Mouse (Mus musculus) forebrain, postnatal 0 days (tissue): ENCODE measurements at regions not wholly inside any gene's neighbourhood (a gene's known extent, or its start where the extent isn't known, plus 50 kb on each side); places are given as distances from the start of the nearest gene placed in this dataset.

ENCODE experiments used
- ATAC-seq: fragments of 200-750 bp; cut with Nextera tagmentation; 2 replicates; pipeline ENCODE4 v1.8.0; 2017; ENCODE audit warnings: mild to moderate bottlenecking, moderate library complexity
- DNase-seq: peaks from one replicate; pipeline ENCODE4 v3.0.0-alpha.2; 2015
- H3K27ac ChIP-seq: fragments of 300-500 bp; sonication (generic); 2 replicates; pipeline ENCODE4 v1.5.1; 2014; ENCODE audit warnings: low read depth, mild to moderate bottlenecking, antibody characterized with exemption, low read length, moderate library complexity, mixed read lengths
- H3K27me3 ChIP-seq: fragments of 300-500 bp; sonication (generic); 2 replicates; pipeline ENCODE4 v1.6.1; 2014; ENCODE audit warnings: mild to moderate bottlenecking, low read length, mixed read lengths; ENCODE audit not compliant: insufficient read depth
- H3K36me3 ChIP-seq: fragments of 300-500 bp; sonication (generic); 2 replicates; pipeline ENCODE4 v1.6.1; 2014; ENCODE audit warnings: mild to moderate bottlenecking, moderate library complexity; ENCODE audit not compliant: insufficient read depth
- H3K4me1 ChIP-seq: fragments of 300-500 bp; sonication (generic); 2 replicates; pipeline ENCODE4 v1.6.1; 2014; ENCODE audit warnings: antibody characterized with exemption; ENCODE audit not compliant: insufficient read depth
- H3K4me2 ChIP-seq: fragments of 300-500 bp; sonication (generic); 2 replicates; pipeline ENCODE4 v1.6.1; 2014; ENCODE audit warnings: low read depth, mild to moderate bottlenecking, moderate library complexity
- H3K4me3 ChIP-seq: fragments of 300-500 bp; sonication (generic); 2 replicates; pipeline ENCODE4 v1.5.1; 2014; ENCODE audit warnings: low read depth, low read length, mixed read lengths
- H3K9ac ChIP-seq: fragments of 300-500 bp; sonication (generic); 2 replicates; pipeline ENCODE4 v1.6.1; 2014; ENCODE audit warnings: mild to moderate bottlenecking
- H3K9me3 ChIP-seq: fragments of 300-500 bp; sonication (generic); 2 replicates; pipeline ENCODE4 v1.6.1; 2016; ENCODE audit warnings: low read length
- CTCF ChIP-seq: sonication (generic); IDR thresholded peaks from 2 replicates; pipeline ENCODE4 v1.5.1; 2016; ENCODE audit warnings: antibody characterized with exemption, control low read depth, low read depth
- WGBS: fragments of 180-500 bp; shearing (Covaris S2); extraction: QIAGEN DNeasy Blood & Tissue Kit; methylation state at CpG from one replicate; pipeline ENCODE4 v1.1.7; 2014; 5-methylcytosine and 5-hydroxymethylcytosine counted together

DNA sequence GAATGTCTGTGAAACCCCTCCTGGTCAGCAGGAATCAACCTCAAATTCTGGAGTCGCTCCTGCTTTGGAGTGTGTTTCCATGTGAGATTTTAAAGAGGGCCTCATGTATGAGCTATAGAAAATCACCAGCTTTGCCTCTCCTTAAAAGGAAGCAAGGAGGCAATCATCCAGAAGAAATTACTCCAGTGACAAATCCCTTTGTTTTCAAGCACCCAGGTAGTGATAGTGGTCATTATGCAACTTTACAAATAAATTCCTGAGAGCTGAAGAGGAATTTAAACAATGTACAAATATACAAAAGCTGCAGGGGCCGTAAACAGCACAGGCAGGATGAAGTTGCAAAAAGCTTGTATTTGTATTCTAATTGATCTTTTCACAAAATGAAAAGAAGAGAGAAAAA is 206.5 kb upstream of the Vrk2 start:
- Histone ChIP-seq H3K27ac (no peak overlapping the region), H3K27me3 (no peaks in the 10 kb centered on the region), H3K9ac (no peak overlapping the region), H3K9me3 (no peaks in the 10 kb centered on the region), H3K4me1 (no peaks in the 10 kb centered on the region), H3K4me3 (no peak overlapping the region), H3K4me2 (no peak overlapping the region), H3K36me3 (no peaks in the 10 kb centered on the region)
- ATAC-seq (no peak), DNase-seq (no peak)
- 25% methylated on average over 2 of the region's 2 CpGs for WGBS
- TF ChIP-seq CTCF, result no peak

- no peak for TF ChIP-seq CTCF
- ATAC-seq (no peak), DNase-seq (no peak)
- no peaks in the 10 kb centered on the region for H3K36me3 ChIP-seq
- H3K9me3 ChIP-seq, result no peaks in the 10 kb centered on the region
- no peak overlapping the region for H3K27ac ChIP-seq
- H3K9ac ChIP-seq, result no peak overlapping the region
- H3K27me3 ChIP-seq, result no peaks in the 10 kb centered on the region
- H3K4me1 ChIP-seq, result no peaks in the 10 kb centered on the region
- 71% methylated on average over 3 of the region's 3 CpGs for WGBS
- H3K4me2 ChIP-seq, result no peak overlapping the region
- no peak overlapping the region for H3K4me3 ChIP-seq
Observed at GRCm38 (mm10) chr11:26794629-26794966, 200.8 kb upstream of the Vrk2 start.

DNA sequence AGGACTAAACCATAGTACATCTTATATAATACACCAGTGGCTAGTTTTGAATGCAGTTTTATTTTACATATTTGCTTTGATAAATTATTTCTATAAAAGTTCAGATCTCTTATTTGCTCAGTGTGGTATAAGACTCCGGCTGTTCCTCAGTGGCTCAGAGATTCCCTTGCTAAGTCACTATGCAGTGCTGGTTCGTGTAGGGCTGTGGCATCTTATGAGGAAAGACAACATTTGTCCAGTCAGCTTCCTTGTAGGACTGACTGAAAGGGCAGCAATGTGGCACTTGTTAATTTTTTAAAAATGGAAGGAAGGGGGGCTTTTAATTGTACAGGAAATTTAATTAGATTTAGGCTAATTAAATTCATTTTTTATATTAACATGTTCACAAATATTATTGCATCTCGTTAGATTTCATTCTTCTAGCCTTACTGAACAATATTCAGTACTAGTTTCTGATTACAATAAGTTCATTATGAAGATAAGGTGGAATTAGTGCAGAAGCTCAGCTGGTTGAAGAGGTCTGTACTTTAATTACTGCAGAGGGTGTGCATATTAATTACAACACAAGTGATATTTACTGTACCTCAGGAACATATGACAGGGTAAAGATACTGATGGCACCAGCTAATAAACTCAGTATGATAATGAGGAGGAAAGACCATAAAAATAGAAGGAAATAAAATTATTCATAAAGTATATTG is 200.3 kb upstream of the Vrk2 start:
- Histone ChIP-seq H3K9ac (no peak overlapping the region), H3K27me3 (no peaks in the 10 kb centered on the region), H3K4me2 (no peak overlapping the region), H3K4me1 (no peaks in the 10 kb centered on the region), H3K27ac (no peak overlapping the region), H3K9me3 (no peaks in the 10 kb centered on the region), H3K36me3 (no peaks in the 10 kb centered on the region), H3K4me3 (no peak overlapping the region)
- no peak for ATAC-seq
- no peak for TF ChIP-seq CTCF
- no peak for DNase-seq
- WGBS, result 70% methylated on average over 3 of the region's 3 CpGs

GRCm38 (mm10) chr11:26789281-26789680 is 195.5 kb upstream of the Vrk2 start:
- WGBS, result 66% methylated on average over 2 of the region's 2 CpGs
- no peak overlapping the region for H3K9ac ChIP-seq
- H3K4me2 ChIP-seq, result no peak overlapping the region
- H3K9me3 ChIP-seq, result no peaks in the 10 kb centered on the region
- ATAC-seq (no peak), DNase-seq (no peak)
- no peak overlapping the region for H3K4me3 ChIP-seq
- H3K27ac ChIP-seq, result no peak overlapping the region
- no peaks in the 10 kb centered on the region for H3K27me3 ChIP-seq
- H3K36me3 ChIP-seq, result no peaks in the 10 kb centered on the region
- TF ChIP-seq CTCF, result no peak
- no peaks in the 10 kb centered on the region for H3K4me1 ChIP-seq

DNA sequence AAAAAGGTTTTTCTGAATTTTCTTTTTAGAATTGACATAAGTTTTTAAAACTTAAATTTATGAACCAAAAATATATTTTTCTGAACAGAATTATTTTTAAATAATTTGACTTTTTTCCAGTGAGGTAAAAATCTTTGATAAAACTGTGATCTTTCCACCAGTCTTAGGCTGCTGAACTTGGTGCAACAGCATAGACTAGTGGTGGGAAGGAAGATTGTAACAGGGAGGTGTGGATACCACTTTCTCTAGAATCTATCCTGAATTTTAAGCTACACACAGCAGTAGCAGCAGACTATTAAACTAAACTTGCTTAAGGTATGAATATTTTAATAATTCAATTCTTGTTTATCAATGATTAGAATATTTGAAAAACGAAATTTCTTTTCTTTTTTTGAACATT is 191.4 kb upstream of the Vrk2 start:
- DNase-seq (peak; percentile 66), ATAC-seq (peak; percentile 92)
- peak; percentile 84 for TF ChIP-seq CTCF
- no peaks in the 10 kb centered on the region for H3K36me3 ChIP-seq
- H3K27ac ChIP-seq, result no peak overlapping the region
- H3K4me2 ChIP-seq, result no peak overlapping the region
- no peaks in the 10 kb centered on the region for H3K4me1 ChIP-seq
- H3K9ac ChIP-seq, result no peak overlapping the region
- H3K27me3 ChIP-seq, result no peaks in the 10 kb centered on the region
- no peaks in the 10 kb centered on the region for H3K9me3 ChIP-seq
- H3K4me3 ChIP-seq, result no peak overlapping the region
- 17% methylated on average over 1 of the region's 1 CpGs for WGBS

DNA sequence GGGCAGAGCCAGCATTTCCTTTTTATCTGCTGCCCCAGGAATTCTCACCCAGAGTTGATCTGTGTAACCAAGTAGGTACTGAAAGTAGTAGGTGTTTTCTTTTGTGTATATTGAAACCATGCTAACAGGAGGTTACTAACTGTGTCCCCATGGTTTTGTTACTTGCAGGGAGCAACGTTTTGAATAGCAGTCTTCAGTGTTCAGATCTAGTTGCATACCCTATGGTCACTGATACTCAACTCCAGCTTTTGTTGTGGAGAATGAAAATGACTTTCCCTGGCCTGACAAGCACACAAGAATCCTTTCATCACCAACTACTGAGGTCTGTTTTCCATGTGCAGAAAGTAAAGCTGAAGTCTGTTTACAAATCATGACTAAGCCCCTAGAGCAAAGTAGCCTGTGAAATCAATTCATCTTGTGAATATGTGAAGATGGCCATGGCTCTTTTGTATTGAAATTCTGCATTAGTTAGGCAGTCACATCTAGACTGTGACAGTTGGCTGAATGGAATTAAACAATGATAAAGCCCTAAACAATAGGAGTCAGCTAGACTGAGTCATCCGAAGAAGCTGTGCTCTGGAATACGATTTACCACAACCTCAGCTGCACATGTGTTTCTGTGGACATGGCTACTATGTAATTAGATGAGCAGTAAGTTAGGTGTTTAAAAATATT is 179.5 kb upstream of the Vrk2 start:
- H3K4me2 ChIP-seq, result no peak overlapping the region
- H3K4me1 ChIP-seq, result 0 out of 2 replicates have a peak, but pooled peaks cover 6% of the 10 kb centered on the region
- H3K27ac ChIP-seq, result no peak overlapping the region
- no peaks in the 10 kb centered on the region for H3K36me3 ChIP-seq
- no peak for TF ChIP-seq CTCF
- no peaks in the 10 kb centered on the region for H3K9me3 ChIP-seq
- 16% methylated on average over 3 of the region's 3 CpGs for WGBS
- DNase-seq (peak; percentile 20), ATAC-seq (peak; percentile 53)
- no peak overlapping the region for H3K4me3 ChIP-seq
- H3K9ac ChIP-seq, result no peak overlapping the region
- no peaks in the 10 kb centered on the region for H3K27me3 ChIP-seq

DNA sequence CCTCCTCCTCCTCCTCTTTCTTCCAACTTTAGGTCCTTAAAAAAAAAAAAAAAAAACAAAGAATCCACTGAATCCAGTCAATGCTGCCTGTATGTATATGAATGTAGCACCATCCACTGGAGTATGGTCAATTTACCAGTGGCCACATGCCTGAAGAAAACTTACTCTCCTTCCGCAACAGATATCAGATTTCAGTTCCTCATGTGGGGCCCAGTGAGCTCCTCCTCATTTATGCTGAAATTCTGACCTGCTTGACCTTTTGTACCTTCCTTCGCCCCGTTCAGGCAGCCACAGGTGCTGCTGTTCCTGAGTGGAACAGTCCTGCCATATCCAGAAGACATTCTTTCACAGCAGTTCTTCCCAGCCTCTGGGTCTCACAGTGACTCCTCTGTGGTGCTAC is 161.8 kb upstream of the Vrk2 start:
- H3K9me3 ChIP-seq, result no peaks in the 10 kb centered on the region
- H3K9ac ChIP-seq, result no peak overlapping the region
- no peaks in the 10 kb centered on the region for H3K36me3 ChIP-seq
- no peak for DNase-seq
- no peaks in the 10 kb centered on the region for H3K27me3 ChIP-seq
- no peak overlapping the region for H3K4me2 ChIP-seq
- no peak overlapping the region for H3K27ac ChIP-seq
- ATAC-seq, result no peak
- TF ChIP-seq CTCF, result no peak
- no peak overlapping the region for H3K4me3 ChIP-seq
- H3K4me1 ChIP-seq, result no peaks in the 10 kb centered on the region
- WGBS, result 92% methylated on average over 3 of the region's 3 CpGs
